Mouse (Mus musculus): ENCODE data around the gene Adam15.

GRCm38 (mm10) chr3:89379388-89380131, 29.8 kb upstream of the Adam15 start:
- TF ChIP-seq CTCF (IDR thresholded peaks at IDR 0.05; ENCODE audit: extremely low read depth, insufficient read depth, insufficient read length, insufficient replicate concordance), result no peak
- TF ChIP-seq POLR2A (IDR thresholded peaks at IDR 0.05; ENCODE audit: low read depth, low read length), result no peak
